Comparison of ENCODE assay signal across 16 mouse cellular contexts in genomic region chr9:22366221-22366620, GRCm38 (mm10).
"Had no signal": no experiment of that assay in that cellular context is flagged by ENCODE, and none has a peak within 500 bp of the region (broad histone marks: within the 10 kb centered on the region; RNA-seq: fewer than 3 reads in every experiment).

No protein-coding gene starts in this region.

- H3K4me2 ChIP-seq: neural tube, embryonic 13.5 days; neural tube, embryonic 15.5 days; stomach, embryonic 15.5 days had no signal

- H3K4me1 ChIP-seq: neural tube, embryonic 13.5 days; neural tube, embryonic 15.5 days; stomach, embryonic 15.5 days had no signal

- H3K4me3 ChIP-seq: neural tube, embryonic 13.5 days; neural tube, embryonic 15.5 days; stomach, embryonic 15.5 days had no signal

- H3K9me3 ChIP-seq: neural tube, embryonic 13.5 days; neural tube, embryonic 15.5 days; stomach, embryonic 15.5 days had no signal

- H3K27me3 ChIP-seq: neural tube, embryonic 13.5 days; neural tube, embryonic 15.5 days; stomach, embryonic 15.5 days had no signal

- H3K27ac ChIP-seq: neural tube, embryonic 13.5 days; neural tube, embryonic 15.5 days; stomach, embryonic 15.5 days; stomach, postnatal 0 days had no signal

- DNase-seq: retina, postnatal 1 day; right cerebral cortex, adult 18-20 months; right cerebral cortex, postnatal 14 days; right cerebral cortex, postnatal 25 days; right cerebral cortex, postnatal 4 days; spleen, adult 18-20 months; thymus, adult 18-20 months; thymus, adult 2 months; thymus, postnatal 14 days; thymus, postnatal 25 days; thymus, postnatal 36 days; thymus, postnatal 4 days had no signal

- H3K36me3 ChIP-seq: neural tube, embryonic 15.5 days had no signal

- H3K9ac ChIP-seq: neural tube, embryonic 13.5 days; neural tube, embryonic 15.5 days; stomach, embryonic 15.5 days had no signal
